Mouse (Mus musculus): ENCODE measurements around the gene Olfr1257. TPM values are rescaled to one million over a fixed set of nuclear protein-coding genes. Genes with fewer than 3 reads are reported as not detected.

Gene Olfr1257
- polyA plus RNA-seq (2012; rRNA removed): not detected in 2 replicates

DNA sequence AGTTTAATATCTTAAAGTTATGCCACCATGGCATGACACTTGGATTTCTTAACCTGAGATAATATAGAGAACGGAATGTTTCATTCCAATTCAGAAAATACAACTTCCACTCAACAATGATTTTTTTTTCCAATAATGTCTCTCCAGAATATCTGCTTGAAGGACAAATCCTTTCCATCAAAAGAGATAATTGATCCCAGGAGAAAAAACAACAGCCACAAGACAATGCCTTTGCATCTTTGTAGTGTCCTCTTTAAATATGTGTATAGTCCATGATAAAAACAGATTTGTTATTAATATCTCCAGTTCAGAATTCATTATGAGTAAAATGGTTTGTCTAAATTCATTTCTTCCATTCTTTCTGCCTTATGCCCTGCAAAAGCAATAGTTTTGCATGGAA lies at the start of gene Olfr1257:
Olfr1257 (plus strand) TSS at position 301 of the 400 bp plus-strand sequence.

DNA sequence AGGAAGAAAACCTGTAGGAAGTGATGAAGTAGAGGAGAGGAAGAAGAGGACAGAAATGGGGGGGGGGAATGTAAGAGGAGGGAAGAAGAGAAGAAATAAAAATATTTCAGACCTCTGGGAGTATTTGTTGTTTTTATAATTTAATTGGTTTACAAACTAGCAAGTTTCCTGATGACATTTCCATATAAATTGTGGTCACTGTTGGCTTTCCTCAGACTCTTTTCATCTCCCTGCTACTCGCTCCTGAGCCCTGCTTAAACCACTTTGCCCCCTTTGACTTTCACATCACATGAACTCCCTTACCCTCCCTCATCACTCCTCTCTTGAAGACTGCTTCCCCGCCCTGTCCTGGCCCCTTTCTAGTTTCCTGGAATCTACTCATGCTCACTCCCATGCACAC lies 36.8 kb upstream of the Olfr1257 start, which contains the start of gene Olfr1256:
Olfr1256 (minus strand) TSS at position 101 of the 400 bp plus-strand sequence.

DNA sequence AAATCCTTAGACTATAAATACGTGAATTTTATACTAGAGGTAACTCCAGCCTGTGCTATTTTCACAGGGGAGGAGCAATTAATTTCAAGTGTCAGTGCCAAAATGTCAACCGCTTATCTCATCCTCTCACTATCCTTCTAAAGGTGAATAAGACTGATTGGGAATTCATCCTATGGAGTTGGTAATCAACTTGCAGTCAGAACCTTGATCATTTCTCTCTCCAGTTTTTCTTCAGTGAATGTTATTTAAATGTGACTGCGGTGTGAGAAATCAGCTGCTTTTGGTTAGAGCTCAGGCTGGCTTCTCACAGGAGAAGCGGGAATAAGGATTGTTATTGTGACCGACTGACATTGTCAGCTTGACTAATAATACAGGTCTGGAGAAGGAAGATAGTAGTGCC lies 30.1 kb upstream of the Olfr1257 start, which contains the start of gene Olfr48:
Olfr48 (minus strand) TSS at position 101 of the 400 bp plus-strand sequence.

DNA sequence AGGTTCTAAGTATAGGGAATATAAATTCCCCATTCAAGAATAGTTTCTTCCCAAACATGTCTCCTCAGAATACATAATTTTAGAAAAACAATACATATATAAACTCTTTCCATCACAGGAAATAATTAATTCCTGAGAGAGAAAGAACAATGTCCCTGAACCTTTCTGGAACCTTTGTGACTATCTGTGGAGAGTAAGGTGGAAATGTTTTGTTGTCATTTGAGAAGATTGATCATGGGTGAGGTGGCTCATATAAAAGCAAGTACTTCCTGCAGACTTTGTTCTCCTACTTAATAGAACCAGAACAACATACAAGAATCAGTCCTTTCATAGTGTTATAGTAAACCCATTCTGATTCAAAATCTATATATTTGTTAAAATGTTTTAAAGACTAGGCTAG lies 48.8 kb downstream of the Olfr1257 start, which contains the start of gene Olfr1258:
Olfr1258 (plus strand) TSS at position 301 of the 400 bp plus-strand sequence.

Other genes starting within 250 kb of the Olfr1257 start
- gene Olfr1249, start 243.5 kb upstream of the Olfr1257 start, polyA plus RNA-seq (2012; rRNA removed): not detected in 2 replicates
- gene Olfr1250, start 217.0 kb upstream of the Olfr1257 start, polyA plus RNA-seq (2012; rRNA removed): 1.0 and 1.1 TPM in 2 replicates
- gene Olfr1251, start 206.5 kb upstream of the Olfr1257 start, polyA plus RNA-seq (2012; rRNA removed): 1.8 and 3.6 TPM in 2 replicates
- not detected in 2 replicates for gene Olfr1252, start 153.4 kb upstream of the Olfr1257 start, polyA plus RNA-seq (2012; rRNA removed)
- not detected in 2 replicates for gene Olfr1253, start 121.3 kb upstream of the Olfr1257 start, polyA plus RNA-seq (2012; rRNA removed)
- not detected in 2 replicates for gene Olfr1254, start 84.8 kb upstream of the Olfr1257 start, polyA plus RNA-seq (2012; rRNA removed)
- gene Olfr1255, start 66.4 kb upstream of the Olfr1257 start, polyA plus RNA-seq (2012; rRNA removed): not detected in 2 replicates
- not detected in 2 replicates for gene Olfr1256, start 36.9 kb upstream of the Olfr1257 start, polyA plus RNA-seq (2012; rRNA removed)
- gene Olfr48, start 30.2 kb upstream of the Olfr1257 start, polyA plus RNA-seq (2012; rRNA removed): not detected in 2 replicates
- not detected in 2 replicates for gene Olfr1258, start 48.9 kb downstream of the Olfr1257 start, polyA plus RNA-seq (2012; rRNA removed)
- not detected in 2 replicates for gene Olfr1259, start 70.2 kb downstream of the Olfr1257 start, polyA plus RNA-seq (2012; rRNA removed)
- not detected in 2 replicates for gene Olfr1260, start 95.9 kb downstream of the Olfr1257 start, polyA plus RNA-seq (2012; rRNA removed)
- not detected in 2 replicates for gene Olfr1261, start 112.8 kb downstream of the Olfr1257 start, polyA plus RNA-seq (2012; rRNA removed)
- gene Olfr1262, start 121.7 kb downstream of the Olfr1257 start, polyA plus RNA-seq (2012; rRNA removed): not detected in 2 replicates
- gene Olfr1263, start 133.7 kb downstream of the Olfr1257 start, polyA plus RNA-seq (2012; rRNA removed): not detected in 2 replicates
- gene Olfr1264, start 147.1 kb downstream of the Olfr1257 start, polyA plus RNA-seq (2012; rRNA removed): not detected in 2 replicates
- gene Olfr1265, start 156.9 kb downstream of the Olfr1257 start, polyA plus RNA-seq (2012; rRNA removed): not detected in 2 replicates
- gene Olfr140, start 185.2 kb downstream of the Olfr1257 start, polyA plus RNA-seq (2012; rRNA removed): not detected in 2 replicates
- not detected in 2 replicates for gene Olfr1269, start 243.0 kb downstream of the Olfr1257 start, polyA plus RNA-seq (2012; rRNA removed)

Measured in ovary, adult 2 months (tissue).